Mouse (Mus musculus) retina, postnatal 1 day (tissue): ENCODE measurements at regions not wholly inside any gene's neighbourhood (a gene's known extent, or its start where the extent isn't known, plus 50 kb on each side); places are given as distances from the start of the nearest gene placed in this dataset.
A peak's percentile ranks its signal among the peaks of the same experiment; 100 is the strongest.

Experiments
- DNase-seq: peaks from one replicate; pipeline ENCODE4 v3.0.0-alpha.2; 2012

DNA sequence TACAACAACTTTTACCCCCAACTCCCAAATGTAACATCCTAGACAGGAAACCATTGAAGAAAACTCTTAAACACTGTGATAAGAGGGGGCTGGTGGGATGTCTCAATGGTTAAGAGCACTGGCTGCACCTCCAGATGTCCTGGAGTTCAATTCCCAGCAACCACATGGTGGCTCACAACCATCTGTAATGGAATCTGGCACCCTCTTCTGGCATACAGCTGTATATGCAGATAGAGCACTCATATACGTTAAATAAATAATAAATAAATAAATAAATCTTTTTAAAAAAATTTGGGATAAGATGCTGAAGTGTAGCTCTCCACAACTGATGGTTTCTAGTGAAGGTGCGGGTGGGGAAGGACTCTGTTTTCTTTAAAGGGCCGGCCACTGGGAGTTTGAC lies 69.3 kb downstream of the Kctd15 start:
- no peak for DNase-seq

DNA sequence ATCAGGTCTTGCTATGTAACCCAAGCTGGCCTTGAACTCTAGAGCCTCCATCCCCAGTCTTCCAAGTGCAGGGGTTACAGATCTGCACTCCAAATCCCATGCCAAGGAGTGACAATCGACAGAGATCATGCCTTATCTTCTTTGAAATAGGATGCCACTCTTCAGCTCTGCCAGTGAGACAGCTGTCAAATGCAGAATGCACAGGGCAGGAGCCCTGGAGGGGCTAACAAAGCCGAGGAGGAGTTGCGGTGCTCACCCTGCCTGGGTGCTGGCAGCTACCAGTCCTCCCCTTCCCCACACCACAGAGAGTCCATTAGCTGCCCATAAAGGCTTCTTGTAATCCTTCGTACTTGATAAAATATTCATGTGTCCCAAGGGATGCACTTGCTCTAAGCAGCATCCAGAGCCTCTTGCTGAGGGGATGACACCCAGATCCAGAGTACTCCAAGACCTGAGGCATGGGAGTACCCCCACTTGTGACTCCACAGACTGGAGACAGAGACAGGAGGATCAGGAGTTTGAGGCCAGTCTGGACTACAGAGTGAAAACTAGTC lies 71.1 kb downstream of the Kctd15 start:
- no peak for DNase-seq

DNA sequence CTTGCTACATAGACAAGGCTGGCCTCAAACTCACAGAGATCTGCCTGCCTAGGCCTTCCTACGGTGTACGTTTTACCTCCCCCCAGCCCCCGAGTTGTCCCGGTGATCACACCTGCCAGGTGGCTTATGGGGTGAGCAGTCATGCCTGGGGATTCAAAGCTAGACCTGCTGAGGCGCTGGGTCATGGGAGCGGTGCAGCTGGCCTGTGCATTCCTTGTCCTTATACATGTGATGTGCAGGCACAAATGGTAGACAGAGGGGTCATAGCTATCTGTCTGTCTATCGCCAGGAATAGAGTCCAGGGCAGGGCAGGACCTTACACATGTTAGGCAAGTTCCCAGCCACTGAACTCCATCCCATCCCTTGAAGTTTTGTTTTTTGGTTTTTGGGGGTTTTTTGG lies 71.7 kb downstream of the Kctd15 start:
- no peak for DNase-seq

DNA sequence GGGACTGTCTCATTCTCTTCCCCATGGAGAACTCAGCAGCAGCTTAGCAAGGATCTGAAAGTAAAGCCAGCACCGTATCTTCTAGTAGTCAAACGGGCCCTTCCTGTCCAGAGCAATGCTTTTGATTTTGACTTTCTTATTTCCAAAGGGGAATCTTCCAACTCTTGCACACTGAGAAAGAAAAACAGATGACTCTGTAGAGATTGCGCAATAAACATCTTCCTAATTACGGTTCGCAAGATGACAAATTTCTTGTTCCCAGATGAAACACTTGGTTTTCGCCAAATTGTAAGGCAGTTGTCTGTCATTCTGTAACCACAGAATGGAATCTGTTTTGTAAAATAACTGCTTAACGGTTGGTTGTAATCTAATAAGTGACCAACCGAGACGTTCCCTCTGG lies 75.7 kb downstream of the Kctd15 start:
- DNase-seq, result no peak

DNA sequence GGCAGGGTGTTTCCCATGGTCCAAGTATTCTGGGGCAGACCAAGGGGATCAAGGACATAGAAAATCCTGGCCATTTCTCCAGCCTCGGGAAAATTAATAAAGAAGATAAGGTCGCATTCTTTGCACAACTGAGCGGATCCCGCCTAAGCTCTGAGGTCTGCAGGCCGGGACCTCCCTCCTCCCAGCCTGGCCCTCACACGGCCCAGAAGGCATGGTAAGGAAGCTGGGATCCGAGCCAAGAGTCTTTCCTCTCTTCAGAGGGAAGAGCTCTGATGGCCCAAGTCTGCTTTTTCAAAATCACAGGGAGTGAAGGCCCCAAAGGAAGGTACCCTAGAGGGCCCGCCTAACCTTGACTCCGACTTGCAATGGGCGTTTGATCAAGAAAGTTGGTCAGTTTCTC lies 85.2 kb downstream of the Kctd15 start:
- DNase-seq, result peak; percentile 68

DNA sequence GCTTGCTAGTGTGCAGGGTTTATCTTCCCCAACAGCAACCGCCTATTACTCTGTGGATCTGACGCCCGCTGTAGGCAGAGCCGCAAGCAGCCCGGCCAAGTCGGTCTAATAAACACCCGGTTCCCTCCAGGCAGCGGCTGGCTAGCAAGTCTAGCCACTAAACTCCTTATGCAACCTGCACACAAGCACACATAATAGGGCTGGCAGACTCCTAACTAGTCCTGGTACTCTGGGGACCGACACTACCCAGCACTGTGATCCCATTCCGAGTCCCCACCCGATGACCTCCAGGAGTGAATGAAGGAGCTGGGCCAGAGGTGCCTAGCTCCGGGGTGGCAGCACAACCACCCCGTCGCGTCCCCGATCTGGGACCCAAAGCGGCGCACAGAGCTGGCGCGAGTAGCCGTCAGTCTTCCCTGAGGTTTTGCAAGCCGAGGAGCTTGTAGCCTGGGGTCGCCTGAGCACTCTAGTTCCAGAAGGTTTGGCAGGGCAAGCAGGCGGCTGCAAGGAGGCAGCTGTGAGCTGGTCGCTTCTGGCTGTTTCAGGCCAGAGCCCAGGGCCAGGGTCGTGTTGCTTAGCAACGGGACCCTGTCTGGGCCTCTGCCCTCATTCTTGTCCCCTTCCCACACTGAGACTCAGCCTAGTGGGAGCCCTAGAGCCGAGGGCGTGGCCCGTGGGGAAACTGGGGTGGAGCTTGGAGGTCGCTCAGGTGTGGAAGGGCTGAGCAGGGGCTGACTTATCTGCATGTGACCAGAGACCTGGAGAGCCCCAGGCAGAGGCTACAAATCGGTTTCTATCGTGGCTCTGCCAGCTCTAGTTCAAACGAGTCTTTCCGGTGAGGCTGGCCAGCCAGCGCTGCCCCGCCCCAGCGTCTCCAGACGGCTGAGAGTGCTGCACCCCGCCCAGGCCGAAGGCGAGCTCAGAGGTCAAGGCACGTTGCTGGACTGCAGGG lies 86.1 kb downstream of the Kctd15 start:
- DNase-seq, result peak; percentile 94

DNA sequence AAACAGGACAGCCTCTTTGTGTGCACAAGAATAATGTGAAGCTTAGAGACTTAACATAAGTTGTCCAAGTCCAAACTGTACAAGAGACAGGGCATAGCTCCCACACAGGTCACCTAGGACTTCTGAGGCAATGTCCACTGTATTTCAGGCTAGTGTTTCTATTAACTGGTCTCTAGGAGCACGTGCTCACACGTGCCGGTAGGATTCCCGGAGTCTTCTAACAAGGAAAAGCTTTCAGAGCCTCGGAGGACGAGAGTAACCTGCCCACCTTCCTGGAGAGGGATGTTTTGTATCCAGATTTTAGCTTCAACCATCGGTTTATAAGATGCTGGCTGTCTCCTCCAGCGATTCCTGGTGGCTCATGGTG lies 86.8 kb downstream of the Kctd15 start:
- no peak for DNase-seq

DNA sequence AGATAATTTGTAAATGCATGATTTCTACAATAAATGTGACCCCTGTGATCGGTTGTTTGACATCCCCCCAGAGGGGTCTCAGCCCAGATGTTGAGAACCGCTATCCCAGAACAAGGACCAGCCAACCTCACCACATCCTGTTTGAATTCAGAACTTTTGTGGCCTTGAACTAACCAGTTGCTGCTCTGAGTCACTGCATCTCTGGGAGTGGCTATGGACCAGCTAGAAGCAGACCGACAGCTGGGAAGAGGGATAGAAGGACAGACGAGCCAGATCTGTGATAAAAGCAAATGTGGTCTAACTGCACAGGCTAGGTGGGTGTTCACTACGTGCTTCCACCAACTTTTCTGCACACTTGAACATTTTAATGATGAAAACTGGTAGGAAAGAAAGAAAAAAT lies 89.0 kb downstream of the Kctd15 start:
- DNase-seq, result no peak

DNA sequence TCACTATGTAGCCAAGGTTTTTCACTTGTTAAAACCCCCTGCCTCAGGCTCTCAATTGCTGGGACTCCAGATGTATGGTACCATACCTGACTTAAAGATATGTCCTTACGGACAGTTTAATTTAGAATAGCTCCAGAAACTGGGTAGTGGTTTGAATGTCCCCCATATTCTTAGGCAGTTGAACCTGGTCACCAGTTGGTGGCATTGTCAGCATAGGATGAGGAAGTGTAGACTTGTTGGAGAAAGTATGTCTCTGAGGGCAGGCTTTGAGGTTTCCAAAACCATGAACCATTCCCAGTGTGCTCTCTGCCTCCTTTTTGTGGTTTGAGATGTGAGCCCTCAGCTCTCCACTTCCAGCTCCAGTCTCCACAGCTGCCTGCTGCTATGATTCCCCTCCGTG lies 94.4 kb downstream of the Kctd15 start:
- DNase-seq, result no peak

DNA sequence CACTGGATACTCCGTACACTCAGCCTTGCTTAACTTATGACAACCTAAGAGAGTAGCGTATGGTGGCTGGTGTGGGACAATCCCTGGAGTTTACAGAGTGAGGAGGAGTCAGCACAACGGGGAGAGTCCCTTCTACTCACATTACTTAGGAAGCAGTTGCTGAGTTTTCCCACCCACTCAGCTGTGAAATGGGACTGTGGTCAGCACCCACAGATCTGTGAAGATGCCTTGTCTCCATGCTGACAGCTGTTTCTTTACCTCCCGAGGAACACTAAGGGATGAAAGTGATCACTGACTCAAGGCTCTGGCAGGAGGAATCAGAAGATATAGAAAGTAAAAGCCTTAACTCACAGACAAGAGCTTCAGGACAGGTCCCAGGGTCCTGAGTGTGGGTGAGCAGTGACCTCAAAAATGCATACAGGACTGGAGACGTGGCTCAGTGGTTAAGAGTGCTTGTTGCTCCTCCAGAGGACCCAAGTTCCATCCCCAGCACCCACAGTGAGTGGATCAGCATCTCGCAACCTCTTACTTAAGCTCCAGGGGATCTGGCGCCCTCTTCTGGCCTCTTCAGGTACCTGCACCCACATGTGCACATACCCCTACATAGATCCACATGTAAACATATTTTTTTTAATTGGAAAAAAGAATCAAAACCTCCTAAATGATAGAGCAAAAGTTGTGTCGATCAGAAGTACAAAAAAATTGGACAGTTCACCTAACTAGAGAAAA lies 97.8 kb downstream of the Kctd15 start:
- no peak for DNase-seq

DNA sequence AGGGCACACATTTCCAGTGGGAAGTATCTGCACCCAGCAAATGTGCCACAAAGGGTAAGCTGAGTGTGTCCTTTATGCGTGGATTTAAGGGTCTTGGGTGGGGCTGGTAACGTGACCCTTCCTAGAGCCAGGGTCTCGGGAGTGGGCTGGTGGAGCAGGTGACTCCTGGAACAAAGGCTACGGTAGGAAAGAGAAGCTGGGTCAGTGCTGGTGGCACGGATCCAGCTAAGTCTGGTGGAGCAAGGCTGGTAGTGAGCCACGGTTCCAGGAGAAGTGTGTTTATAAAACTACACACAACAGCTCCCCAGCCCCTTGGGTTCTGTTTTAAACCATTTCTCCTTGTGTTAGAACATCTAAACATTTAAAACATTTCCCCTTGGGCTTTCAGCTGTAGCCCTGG lies 101.3 kb downstream of the Kctd15 start:
- DNase-seq, result no peak

DNA sequence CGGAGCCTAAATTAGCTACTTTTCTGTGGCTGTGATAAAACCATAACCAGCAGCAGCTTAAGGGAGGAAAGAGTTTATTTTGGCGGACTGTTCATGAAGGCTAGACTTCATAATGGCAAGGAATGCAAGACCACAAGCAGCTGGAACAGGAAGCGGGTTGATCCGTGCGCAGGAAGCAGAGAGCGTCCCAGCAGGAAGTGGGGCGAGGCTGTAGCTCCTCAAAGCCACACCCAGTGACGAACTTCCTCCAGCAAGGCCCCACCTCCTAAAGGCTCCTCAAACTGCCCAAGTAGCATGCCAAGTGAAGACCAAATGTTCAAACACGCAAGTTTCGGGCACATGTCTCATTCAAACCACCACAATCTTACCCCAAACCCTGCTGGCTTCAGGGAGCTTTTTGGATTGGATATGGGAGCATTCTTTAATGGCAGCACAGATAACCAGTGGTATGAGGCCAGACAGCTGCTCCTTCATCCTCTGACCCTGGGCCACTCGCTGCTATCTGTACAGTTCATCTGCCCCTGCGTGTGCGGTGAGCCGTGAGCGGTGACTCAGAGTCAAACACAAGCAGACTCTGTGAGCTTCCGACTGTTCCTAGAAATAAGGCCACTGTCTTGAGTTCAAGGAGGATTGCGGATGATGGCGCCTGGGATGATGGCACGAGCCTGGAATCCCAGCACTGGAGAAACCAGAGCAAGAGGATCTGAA lies 109.8 kb downstream of the Kctd15 start:
- DNase-seq, result peak; percentile 34

DNA sequence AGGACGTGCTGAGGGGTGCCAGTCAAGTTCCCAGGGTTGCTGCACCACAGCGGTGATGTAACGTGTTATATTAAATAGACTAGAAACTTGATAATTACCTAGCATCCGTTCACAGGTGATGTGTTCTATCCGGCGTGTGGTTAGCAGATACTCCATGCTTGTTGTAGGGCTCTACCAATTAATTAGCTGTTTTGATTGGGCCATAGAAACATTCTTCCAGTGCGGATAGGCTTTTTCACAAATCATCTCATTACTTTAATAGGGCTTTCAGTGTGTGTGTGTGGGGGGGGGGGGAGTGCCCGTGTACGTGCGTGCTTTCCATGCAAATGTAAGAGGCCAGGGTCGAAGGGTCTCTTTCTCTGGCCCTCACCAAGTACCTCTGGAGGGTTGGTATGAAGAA lies 110.6 kb downstream of the Kctd15 start:
- DNase-seq, result no peak

DNA sequence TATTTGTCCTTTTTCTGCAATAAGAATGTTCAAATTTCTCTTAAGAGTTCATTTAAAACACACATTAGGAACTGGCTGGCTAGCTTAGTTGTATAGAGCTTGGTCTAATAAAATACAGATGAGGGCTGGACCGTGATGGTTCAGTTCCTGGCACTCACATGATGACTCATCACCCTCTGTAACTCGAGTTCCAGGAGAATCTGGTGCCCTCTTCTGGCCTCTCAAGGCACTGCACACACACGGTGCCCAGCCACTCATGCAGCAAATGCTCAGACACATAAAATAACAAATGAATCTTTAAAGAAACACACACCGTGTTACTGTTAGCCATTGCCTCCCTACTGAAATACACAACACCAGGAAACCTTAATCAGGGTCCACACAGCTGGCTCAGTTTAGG lies 114.6 kb downstream of the Kctd15 start:
- no peak for DNase-seq

DNA sequence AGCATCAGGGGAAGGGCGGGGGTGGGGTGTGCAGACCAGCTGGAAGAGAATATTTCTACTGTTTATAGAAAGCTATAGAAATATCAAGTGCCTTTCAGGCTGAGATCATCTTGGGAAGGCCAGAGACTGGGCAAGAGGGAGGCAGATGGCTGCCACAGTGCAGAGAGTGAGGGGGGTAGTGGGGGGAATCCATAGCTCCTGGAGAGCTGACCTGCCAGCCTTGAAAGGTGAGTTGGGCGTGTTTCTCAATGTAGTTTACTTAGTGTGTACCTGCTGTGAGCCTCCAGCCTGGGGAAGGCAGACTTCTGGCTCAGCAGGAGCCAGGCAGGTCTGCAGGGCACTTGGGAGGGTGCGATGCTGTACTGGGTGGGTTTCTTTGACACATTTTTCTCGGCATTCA lies 115.5 kb downstream of the Kctd15 start:
- DNase-seq, result no peak

DNA sequence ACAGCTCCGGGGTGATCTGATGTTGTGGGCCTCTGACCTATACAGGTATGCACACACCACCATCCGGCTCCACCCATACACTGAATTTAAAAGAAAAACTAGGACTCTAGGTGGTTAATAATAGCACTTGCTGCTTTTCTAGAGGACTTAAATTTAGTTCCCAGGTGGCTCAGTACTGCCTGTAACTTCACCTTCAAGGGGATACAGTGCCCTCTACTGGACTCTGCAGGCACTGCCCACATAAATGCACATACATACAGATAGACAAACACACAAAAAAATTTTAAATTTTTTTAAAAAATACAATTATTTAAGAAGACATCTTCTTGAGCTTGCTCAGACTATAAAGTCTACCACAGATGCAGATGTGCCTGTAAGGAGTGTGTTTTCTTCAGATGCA lies 116.7 kb downstream of the Kctd15 start:
- DNase-seq, result no peak

DNA sequence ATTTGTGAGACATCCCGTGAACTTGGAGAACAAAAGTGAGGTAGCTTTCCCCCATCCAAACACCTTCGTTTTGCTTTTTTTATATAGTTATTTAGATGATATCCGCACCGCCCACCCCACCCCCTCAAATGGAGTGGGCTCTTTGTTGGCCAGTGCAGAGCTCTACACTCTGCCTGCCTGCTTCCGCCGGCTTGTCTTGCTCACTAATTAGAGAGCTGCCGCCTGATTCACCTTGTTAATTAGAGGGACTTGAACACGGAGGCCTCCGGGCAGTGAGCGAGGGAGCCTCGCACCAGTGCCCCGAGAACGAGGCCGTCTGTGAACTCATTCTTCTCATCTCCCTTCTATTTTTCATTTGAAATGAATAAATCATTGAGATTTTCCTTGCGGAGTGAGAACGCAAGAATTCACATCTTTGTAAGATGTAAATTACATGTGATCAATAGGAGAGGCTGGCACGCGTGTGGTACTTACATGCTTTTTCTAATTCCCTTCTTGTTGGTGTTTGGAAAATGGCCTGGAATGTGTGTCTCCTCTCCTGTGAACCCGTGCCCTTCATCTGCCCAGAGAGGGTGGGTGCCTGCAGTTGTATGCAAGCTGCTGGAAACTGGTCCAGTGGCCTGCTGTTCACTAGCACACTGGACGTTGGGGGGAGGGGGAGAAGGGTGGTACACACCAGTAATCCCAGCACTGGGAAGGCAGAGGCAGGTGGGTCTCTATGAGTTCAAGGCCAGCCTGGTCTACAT lies 118.0 kb downstream of the Kctd15 start:
- peak; percentile 70 for DNase-seq

DNA sequence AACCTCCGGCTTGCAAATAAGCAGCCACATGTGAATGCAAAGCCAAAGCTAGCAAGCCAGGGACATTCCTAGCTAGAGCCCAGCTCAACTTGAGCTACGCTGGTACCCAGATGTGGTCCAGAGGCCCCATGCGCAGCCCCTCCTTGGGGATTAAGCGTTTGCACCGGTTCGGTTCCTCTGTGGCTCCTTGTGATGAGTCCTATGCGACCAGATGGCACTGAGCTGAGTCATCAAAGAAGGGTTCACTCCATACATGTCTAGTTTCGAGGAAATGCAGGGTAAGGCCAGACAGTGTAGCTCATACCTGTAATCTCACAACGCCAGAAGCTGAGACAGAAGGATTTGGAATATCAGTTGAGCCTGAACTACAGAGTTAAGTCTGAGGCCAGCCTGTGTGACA lies 119.4 kb downstream of the Kctd15 start:
- DNase-seq, result no peak

DNA sequence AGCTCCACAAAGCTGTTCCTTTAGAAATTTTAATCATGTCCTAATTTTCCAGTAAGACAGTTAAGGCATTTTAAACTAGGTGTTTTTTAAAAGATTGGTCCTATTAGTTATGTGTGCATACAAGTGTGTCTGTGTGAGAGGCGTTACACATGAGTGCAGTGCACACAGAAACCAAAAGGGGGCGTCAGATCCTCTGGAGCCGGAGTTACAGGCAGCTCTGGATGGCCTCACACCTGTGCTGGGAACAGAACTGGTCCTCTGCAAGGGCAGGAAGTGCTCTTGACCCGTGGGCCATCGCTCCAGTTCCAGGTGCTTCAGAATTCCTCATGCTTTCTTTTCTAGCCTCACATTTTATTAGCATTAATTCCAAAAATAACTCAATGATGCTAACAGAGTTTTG lies 122.3 kb downstream of the Kctd15 start:
- DNase-seq, result no peak

DNA sequence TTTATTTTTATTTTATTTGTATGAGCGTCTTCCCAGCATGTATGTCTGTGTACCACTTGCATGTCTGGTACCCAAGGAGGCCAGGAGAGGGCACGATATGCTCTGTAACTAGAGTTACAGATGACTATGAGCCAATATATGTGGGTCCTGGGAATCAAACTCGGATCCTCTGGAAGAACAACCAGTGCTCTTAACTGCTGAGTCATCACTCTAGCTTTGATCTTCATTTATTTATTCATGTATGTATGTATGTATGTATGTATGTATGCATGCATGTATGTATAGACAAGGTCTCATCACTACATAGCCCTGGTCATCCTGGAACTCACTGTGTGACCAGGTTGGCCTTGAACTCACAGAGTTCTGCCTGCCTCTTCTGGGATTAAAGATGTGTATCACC lies 124.9 kb downstream of the Kctd15 start:
- DNase-seq, result no peak

DNA sequence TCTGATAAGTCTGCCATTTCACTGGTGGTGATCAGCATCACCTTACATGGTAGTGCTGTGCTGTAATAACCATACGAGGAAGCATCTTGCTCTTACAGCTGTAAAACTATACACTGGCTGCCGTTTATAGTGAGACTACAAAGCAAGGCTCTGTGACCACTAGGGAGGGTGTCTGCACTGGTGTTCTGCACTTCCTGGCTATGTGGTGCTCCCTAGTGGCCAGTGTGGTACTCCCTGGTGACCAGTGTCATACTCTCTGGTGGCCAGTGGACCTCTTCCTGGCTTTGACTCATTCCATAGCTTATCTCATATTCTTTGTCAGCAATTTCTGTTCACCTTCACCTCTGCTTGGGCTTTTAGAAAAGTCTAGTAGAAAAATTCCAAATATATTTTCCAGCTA lies 114.7 kb upstream of the Lsm14a start:
- no peak for DNase-seq

DNA sequence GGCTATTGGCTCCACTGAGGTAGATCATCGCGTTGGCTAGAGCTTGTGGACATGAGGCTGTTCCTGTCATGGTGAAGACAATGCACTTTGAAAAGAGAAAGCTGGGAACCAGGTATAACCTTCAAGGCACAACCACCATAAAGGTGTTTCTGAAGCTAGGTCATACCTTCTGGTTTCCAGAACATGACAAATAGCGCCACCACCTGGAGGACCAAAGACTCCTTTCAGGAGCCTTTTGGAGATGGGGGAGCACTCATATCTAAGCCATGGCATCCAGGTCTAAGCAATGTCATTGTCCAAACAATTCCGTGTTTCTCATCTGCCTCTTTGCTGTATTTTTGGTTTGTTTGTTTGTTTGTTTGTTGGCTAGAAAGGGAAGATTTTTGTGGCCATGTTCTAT lies 113.7 kb upstream of the Lsm14a start:
- DNase-seq, result no peak

DNA sequence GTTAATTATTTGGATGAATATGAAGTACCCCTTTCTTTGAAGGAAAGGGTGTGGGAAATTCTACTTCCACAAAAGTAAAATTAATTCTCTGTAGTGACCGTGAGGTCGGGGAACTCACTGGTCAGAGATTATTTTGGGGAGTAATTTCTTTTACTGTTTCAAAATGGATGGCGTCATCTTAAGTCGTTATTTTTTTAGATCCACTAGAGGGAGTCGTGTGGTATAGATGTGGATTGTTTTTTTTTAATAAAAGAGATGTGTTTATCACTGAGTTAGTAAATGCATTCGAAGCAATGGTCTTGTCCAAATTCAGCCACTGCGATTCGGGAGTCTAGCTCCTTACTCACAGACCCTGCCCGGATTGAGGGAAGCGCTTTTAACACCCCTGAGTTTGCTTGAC lies 100.8 kb upstream of the Lsm14a start:
- DNase-seq, result peak; percentile 54
